Comparison of ENCODE assay signal across 18 mouse cellular contexts in the genomic region with DNA sequence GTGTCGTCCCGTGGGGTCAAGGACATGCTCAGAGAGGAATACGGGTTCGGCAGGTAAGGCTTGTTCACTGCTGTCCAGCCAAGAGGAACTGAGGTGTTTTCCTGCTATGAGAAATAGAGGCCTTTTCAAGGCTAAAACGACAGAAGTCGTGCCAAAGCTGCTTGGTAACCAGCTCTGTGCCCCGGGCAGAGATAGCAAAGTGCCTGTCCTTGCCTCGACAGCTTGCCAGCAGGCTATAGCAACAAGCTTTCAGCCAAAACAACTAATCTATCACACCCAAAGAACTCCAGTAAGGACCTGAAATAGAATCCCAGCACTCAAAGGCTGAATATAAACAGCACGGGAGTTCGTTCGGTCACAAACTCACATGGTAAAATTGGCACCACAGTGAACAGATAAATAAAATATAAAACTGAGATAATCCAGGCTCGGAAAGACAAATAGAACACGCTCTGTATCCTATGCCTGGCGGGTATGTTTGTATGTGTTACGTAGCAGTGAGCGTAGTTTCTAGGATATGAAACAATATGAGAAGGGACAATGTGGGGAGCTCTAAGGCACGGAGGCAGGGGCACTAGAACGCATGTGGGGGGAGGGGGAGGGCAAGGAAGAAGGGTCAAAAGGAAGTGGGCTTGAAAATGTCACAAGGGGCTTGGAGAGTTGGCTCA. TPM values are rescaled to one million over a fixed set of nuclear protein-coding genes. Genes with fewer than 3 reads are reported as not detected.
DNase-seq lines count a peak whose midpoint lies in the region; ATAC-seq and TF ChIP-seq lines count a peak whose summit lies in the region.
"Had no signal": no experiment of that assay in that cellular context is flagged by ENCODE, and none has a peak within 500 bp of the region (broad histone marks: within the 10 kb centered on the region; RNA-seq: fewer than 3 reads in every experiment).

No protein-coding gene starts in this region.

- H3K9ac ChIP-seq in forebrain, postnatal 0 days: no peak overlapping the region
- no peak overlapping the region for H3K9ac ChIP-seq in forebrain, embryonic 11.5 days (ENCODE audit: low read length)
- no peak overlapping the region for H3K9ac ChIP-seq in stomach, embryonic 15.5 days
- no peak overlapping the region for H3K9ac ChIP-seq in hindbrain, embryonic 14.5 days
- H3K9ac ChIP-seq: forebrain, embryonic 12.5 days had no signal

- no peaks in the 10 kb centered on the region for H3K9me3 ChIP-seq in forebrain, postnatal 0 days (ENCODE audit: low read length)
- no peaks in the 10 kb centered on the region for H3K9me3 ChIP-seq in forebrain, embryonic 11.5 days (ENCODE audit: control insufficient read depth, low read length)
- H3K9me3 ChIP-seq in stomach, embryonic 15.5 days: no peaks in the 10 kb centered on the region
- H3K9me3 ChIP-seq in hindbrain, embryonic 14.5 days (ENCODE audit: control insufficient read depth, low read length): no peaks in the 10 kb centered on the region
- H3K9me3 ChIP-seq: forebrain, embryonic 12.5 days had no signal

- DNase-seq in forebrain, postnatal 0 days: no peak
- DNase-seq in forebrain, embryonic 11.5 days (ENCODE audit: low spot score): no peak
- peak; percentile 15 for DNase-seq in lung, postnatal 36 days
- DNase-seq in lung, postnatal 10 days: no peak
- peak; percentile 16 for DNase-seq in fat pad, adult 2 months (ENCODE audit: extremely low read depth, low read depth, low spot score)
- DNase-seq in hindbrain, embryonic 14.5 days (ENCODE audit: low spot score): no peak
- DNase-seq in layer of hippocampus, adult 9-11 months: no peak
- DNase-seq: B cell, adult 2 months; cerebellum, adult 11-12 months; gastrocnemius, postnatal 36 days; liver; right cerebral cortex, adult 18-20 months had no signal

- ATAC-seq in forebrain, postnatal 0 days: peak; percentile 59; the same call in 1 of the 2 replicates
- no peak for ATAC-seq in forebrain, embryonic 11.5 days (replicated peaks; ENCODE audit: low FRiP score)
- peak; percentile 43; the same call in 1 of the 2 replicates for ATAC-seq in stomach, embryonic 15.5 days (ENCODE audit: insufficient read depth, low FRiP score, low read depth)
- no peak for ATAC-seq in hindbrain, embryonic 14.5 days (ENCODE audit: low FRiP score)

- H3K27me3 ChIP-seq in forebrain, postnatal 0 days (ENCODE audit: insufficient read depth, low read length): no peaks in the 10 kb centered on the region
- no peaks in the 10 kb centered on the region for H3K27me3 ChIP-seq in forebrain, embryonic 11.5 days (ENCODE audit: control insufficient read depth, insufficient read depth, low read length)
- no peaks in the 10 kb centered on the region for H3K27me3 ChIP-seq in stomach, embryonic 15.5 days (replicated peaks)
- no peaks in the 10 kb centered on the region for H3K27me3 ChIP-seq in hindbrain, embryonic 14.5 days (ENCODE audit: control insufficient read depth, insufficient read depth, low read length)
- H3K27me3 ChIP-seq: forebrain, embryonic 12.5 days had no signal

- no peak overlapping the region for H3K27ac ChIP-seq in forebrain, postnatal 0 days (ENCODE audit: low read depth, low read length)
- no peak overlapping the region for H3K27ac ChIP-seq in forebrain, embryonic 11.5 days (ENCODE audit: low read depth, low read length)
- no peak overlapping the region for H3K27ac ChIP-seq in stomach, embryonic 15.5 days
- no peak overlapping the region for H3K27ac ChIP-seq in hindbrain, embryonic 14.5 days
- H3K27ac ChIP-seq: forebrain, embryonic 12.5 days had no signal

- no peaks in the 10 kb centered on the region for H3K4me1 ChIP-seq in forebrain, postnatal 0 days (ENCODE audit: insufficient read depth)
- no peaks in the 10 kb centered on the region for H3K4me1 ChIP-seq in forebrain, embryonic 11.5 days (replicated peaks; ENCODE audit: control insufficient read depth, insufficient read depth, low read length)
- 0 out of 2 replicates have a peak, but pooled peaks cover 2% of the 10 kb centered on the region for H3K4me1 ChIP-seq in stomach, embryonic 15.5 days
- H3K4me1 ChIP-seq in hindbrain, embryonic 14.5 days (replicated peaks; ENCODE audit: control insufficient read depth, insufficient read depth, low read length): no peaks in the 10 kb centered on the region
- H3K4me1 ChIP-seq: forebrain, embryonic 12.5 days had no signal

- WGBS in forebrain, postnatal 0 days: 52% methylated on average over 18 of the region's 18 CpGs
- 83% methylated on average over 18 of the region's 18 CpGs for WGBS in forebrain, embryonic 11.5 days
- 43% methylated on average over 18 of the region's 18 CpGs for WGBS in stomach, embryonic 15.5 days
- WGBS in hindbrain, embryonic 14.5 days: 79% methylated on average over 18 of the region's 18 CpGs

- H3K4me2 ChIP-seq in forebrain, postnatal 0 days (ENCODE audit: low read depth): no peak overlapping the region
- H3K4me2 ChIP-seq in forebrain, embryonic 11.5 days (ENCODE audit: low read depth, low read length, severe bottlenecking): no peak overlapping the region
- H3K4me2 ChIP-seq in stomach, embryonic 15.5 days: no peak overlapping the region
- no peak overlapping the region for H3K4me2 ChIP-seq in hindbrain, embryonic 14.5 days (replicated peaks)
- H3K4me2 ChIP-seq: forebrain, embryonic 12.5 days had no signal

- no peaks in the 10 kb centered on the region for H3K36me3 ChIP-seq in forebrain, postnatal 0 days (ENCODE audit: insufficient read depth)
- H3K36me3 ChIP-seq in forebrain, embryonic 11.5 days (ENCODE audit: control insufficient read depth, insufficient read depth, low read length): no peaks in the 10 kb centered on the region
- H3K36me3 ChIP-seq in stomach, embryonic 15.5 days: no peaks in the 10 kb centered on the region
- no peaks in the 10 kb centered on the region for H3K36me3 ChIP-seq in hindbrain, embryonic 14.5 days (replicated peaks; ENCODE audit: control insufficient read depth, insufficient read depth)
- H3K36me3 ChIP-seq: forebrain, embryonic 12.5 days had no signal

- H3K4me3 ChIP-seq in forebrain, postnatal 0 days (ENCODE audit: low read depth, low read length): no peak overlapping the region
- H3K4me3 ChIP-seq in forebrain, embryonic 11.5 days (ENCODE audit: low read depth, low read length): no peak overlapping the region
- no peak overlapping the region for H3K4me3 ChIP-seq in stomach, embryonic 15.5 days (replicated peaks)
- no peak overlapping the region for H3K4me3 ChIP-seq in hindbrain, embryonic 14.5 days (replicated peaks; ENCODE audit: low read length)
- H3K4me3 ChIP-seq: forebrain, embryonic 12.5 days had no signal

- TF ChIP-seq CTCF in forebrain, postnatal 0 days (IDR thresholded peaks at IDR 0.05; ENCODE audit: low read depth): no peak

RNA-seq across cellular contexts. Expression of a gene that starts 8.2 kb away (rescaled TPM):
- 0.57 and 0.77 TPM in 2 replicates for total RNA-seq in forebrain, postnatal 0 days (2014; rRNA removed)
- polyA plus RNA-seq in forebrain, postnatal 0 days (2015; fragmentation: Nextera tagmentation; extraction: Ambion mirVana): 0.79 and 1.1 TPM in 2 replicates
- polyA plus RNA-seq in forebrain, embryonic 11.5 days (2014; fragmentation: Nextera tagmentation; extraction: Ambion mirVana): 0.12 TPM in 1 of 2 replicates, not detected in the other
- 0.08 TPM in 1 of 2 replicates, not detected in the other for polyA plus RNA-seq in stomach, embryonic 15.5 days (2015; fragmentation: Nextera tagmentation; extraction: Ambion mirVana)
- polyA plus RNA-seq in hindbrain, embryonic 14.5 days (2014; fragmentation: Nextera tagmentation; extraction: Ambion mirVana): 0.62 and 0.74 TPM in 2 replicates
- total RNA-seq: megakaryocyte-erythroid progenitor cell, adult 5-6 weeks; MEL had no signal
- polyA plus RNA-seq: forebrain, embryonic 12.5 days; kidney, embryonic 14.5 days; stomach, embryonic 14.5 days had no signal

Comparison
In these comparisons a context has a peak if more than half of its experiments do, and no peak if none do; other contexts are left out.
1. ATAC-seq: peak in forebrain, postnatal 0 days (single experiment) and stomach, embryonic 15.5 days (single experiment); none in forebrain, embryonic 11.5 days (single experiment) and hindbrain, embryonic 14.5 days (single experiment).
2. DNase-seq: peak in lung, postnatal 36 days (single experiment) and fat pad, adult 2 months (single experiment); none in forebrain, postnatal 0 days (single experiment), forebrain, embryonic 11.5 days (single experiment), lung, postnatal 10 days (single experiment), hindbrain, embryonic 14.5 days (single experiment) and layer of hippocampus, adult 9-11 months (single experiment).